Mouse (Mus musculus): ENCODE data around the gene Itgb4.
"Not testable (repeated sequence)": the region's sequence is repeated elsewhere in the genome, so short reads cannot be mapped to it uniquely, and the experiment has no call there.

Itgb4 gene

GRCm38 (mm10) chr11:116008832-116009375 lies 34.4 kb downstream of the Itgb4 start:
- no peak for DNase-seq (ENCODE audit: low spot score in 2 of 2)

- DNase-seq (ENCODE audit: low spot score in 2 of 2), result no peak
These were observed 35.2 kb downstream of the Itgb4 start for GRCm38 (mm10) chr11:116009661-116010060.

DNA sequence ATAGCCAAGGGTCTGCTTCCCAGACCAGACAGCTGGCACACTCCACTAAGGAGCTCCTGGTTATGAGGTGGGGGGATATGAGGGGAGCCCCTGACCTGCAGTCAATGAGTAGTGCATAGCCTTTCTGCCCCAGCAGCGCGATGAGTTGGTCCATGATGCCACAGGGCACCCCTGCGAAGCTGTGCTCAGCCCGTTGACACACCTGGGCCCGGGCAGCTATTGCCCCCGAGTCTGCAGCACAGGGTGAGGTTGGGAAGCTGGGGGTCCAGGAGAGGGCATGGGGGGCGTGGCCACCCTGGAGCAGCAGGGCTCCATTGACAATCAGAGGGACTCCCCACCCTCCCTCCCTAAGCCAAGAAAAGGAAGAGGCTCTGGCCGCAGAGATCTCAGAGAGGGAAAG lies 35.6 kb downstream of the Itgb4 start:
- DNase-seq (ENCODE audit: low spot score in 2 of 2), result no peak

- no peak for DNase-seq (ENCODE audit: low spot score in 2 of 2)
These were observed 36.4 kb downstream of the Itgb4 start for GRCm38 (mm10) chr11:116010948-116011347.

DNA sequence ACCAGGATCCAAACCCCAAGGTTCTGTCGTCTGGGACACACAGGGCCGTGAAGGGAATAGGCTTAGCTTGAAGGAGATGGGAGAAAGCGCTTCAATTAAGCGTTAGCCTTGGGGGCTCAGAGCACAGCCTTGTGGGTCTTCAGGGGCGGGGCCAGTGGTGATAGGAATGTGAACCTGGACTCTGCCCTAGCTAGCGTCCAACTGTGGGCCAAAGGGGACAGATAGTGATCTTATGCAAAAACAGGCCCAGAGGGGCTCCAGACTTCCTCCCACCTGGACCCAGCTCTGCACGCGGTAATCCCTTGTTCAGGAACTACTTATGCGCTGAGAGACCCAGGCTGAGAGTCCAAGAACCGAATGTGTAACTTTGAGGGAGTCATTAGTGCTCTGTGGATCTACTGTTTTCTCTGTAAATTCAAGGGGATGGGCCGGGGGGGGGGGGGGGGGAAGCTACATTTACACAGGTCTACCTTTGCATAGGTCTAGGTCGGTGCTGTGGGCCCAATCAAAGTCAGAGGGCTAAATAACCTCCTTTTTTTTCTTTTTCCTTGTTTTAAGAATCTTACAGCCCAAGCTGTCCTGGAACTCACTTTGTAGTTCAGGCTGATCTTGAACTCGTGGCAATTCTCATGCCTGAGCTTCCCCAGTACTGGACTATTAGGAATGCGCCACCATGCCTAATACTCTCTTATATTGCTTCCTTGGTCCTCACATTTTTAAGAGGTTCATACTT lies 37.2 kb downstream of the Itgb4 start:
- DNase-seq (ENCODE audit: low spot score in 2 of 2), result no peak

DNA sequence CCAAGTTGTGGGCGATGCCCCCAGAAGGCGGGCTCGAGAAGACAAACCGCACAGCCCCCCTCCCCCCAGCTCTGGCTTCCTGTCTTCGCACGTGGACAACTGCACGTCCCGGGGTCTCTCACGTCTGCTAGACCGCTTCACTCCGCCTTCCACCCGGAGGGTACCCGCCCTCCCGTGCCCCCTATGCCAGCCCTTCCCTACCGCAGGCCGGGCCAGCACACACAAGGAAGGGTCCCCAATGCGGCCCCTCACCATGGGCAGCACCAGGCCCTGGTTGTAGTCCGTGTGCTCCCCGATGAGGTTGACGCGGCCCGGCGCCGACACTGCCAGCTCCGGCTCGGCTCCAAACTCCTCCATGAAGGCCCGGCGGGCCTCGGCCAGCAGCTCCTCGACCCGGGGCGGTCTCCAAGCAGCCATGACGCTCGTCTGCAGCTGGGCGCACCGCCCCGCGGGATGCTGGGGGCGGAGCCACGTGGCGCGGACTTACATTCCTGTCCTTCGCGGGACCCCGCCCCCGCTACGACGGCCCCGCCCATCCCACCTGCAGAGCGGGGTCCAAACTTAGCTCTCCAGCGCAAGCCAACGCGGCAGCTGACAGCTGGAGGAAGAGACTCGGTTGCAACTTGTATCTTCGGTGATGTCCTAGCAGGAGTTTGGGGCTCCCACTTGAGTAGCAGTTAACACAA lies 37.9 kb downstream of the Itgb4 start, which contains the start of gene Galk1:
Gene Galk1, minus strand, starts transcription at position 458 of the 686 bp plus-strand sequence.
- peak; percentile 87 to 88 for DNase-seq (ENCODE audit: low spot score in 2 of 2)

DNA sequence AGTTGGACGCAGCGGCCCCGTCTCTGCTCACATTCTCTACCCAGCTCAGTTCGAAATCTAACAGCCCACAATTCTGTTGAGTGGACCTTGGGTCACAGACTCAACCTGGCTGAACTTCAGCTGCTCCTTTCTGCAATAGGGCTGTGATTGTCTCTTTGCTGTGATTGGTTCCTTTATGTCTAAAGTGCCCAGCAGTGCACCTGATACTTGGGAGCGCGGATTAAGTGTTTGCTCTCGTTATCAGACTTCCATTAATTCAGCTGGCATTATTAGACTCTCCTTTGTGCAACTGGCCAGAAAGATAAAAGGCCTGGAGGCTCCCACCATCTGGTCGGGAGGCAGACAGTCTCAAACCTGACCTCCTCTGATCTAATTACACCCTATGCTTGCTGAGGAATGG lies 40.3 kb downstream of the Itgb4 start:
- DNase-seq (ENCODE audit: low spot score in 2 of 2), result no peak

- DNase-seq (ENCODE audit: low spot score in 2 of 2), result peak in 1 of 2 experiments; percentile 44
These were observed 43.6 kb downstream of the Itgb4 start for GRCm38 (mm10) chr11:116018106-116018505.

GRCm38 (mm10) chr11:116018867-116019266 lies 44.4 kb downstream of the Itgb4 start:
- not testable (repeated sequence) for DNase-seq (ENCODE audit: low spot score in 2 of 2)

DNA sequence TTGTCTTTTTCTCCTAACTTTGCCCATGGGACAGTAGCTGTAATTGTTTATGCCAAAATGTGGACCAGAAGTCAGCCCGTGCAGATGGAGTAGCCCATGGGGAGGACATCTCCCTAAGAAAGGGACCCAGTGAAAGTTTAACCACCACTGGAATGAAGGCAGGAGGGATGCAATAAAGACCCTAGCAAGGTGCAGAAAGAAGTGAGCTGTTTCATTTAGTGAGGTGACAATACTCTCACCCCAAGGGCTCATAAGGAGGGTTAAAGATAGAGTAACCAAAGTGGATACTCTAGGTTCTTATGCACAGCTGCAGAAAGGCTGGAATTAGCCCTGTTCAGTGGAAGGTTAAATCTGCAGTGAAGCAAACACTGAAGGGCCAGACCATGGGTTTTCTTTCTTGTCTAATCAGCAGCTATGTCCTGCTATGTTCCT lies 44.9 kb downstream of the Itgb4 start:
- DNase-seq (ENCODE audit: low spot score in 2 of 2), result no peak

DNA sequence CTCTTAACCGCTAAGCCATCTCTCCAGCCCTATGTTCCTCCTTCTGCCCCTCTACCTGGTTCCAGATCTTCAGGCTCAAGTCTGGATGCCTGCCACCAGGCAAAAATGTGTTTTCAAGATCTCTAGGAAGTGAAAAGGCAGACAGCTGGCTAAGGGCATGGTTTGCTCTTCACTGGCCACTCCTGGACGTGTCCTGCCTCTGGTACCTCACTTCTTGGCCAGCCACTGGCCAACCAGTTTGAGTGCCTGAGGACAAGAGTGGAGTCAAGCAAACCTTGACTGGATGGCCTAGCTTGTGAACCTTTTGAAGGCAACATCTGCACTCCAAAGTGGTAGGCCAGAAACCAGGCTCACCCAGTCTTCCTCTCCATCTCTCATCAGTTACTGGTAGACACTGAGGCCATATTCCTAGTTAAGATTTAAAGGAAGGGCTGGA lies 45.5 kb downstream of the Itgb4 start:
- peak in 1 of 2 experiments; percentile 34 for DNase-seq (ENCODE audit: low spot score in 2 of 2)

DNA sequence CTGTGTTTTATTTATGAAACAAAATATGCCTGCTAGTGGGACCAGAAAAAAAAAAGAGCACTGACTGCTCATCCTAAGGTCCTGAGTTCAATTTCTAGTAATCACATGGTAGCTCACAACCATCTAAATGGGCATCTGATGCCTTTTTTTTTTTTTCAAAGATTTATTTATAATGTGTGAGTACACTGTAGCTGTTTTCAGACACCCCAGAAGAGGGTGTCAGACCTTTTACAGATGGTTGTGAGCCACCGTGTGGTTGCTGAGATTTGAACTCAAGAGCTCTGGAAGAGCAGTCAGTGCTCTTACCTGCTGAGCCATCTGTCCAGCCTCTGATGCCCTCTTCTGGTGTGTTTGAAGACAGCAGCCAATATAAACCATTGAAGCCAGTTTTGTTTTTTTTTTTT lies 46.0 kb downstream of the Itgb4 start:
- peak in 1 of 2 experiments; percentile 31 for DNase-seq (ENCODE audit: low spot score in 2 of 2)

DNA sequence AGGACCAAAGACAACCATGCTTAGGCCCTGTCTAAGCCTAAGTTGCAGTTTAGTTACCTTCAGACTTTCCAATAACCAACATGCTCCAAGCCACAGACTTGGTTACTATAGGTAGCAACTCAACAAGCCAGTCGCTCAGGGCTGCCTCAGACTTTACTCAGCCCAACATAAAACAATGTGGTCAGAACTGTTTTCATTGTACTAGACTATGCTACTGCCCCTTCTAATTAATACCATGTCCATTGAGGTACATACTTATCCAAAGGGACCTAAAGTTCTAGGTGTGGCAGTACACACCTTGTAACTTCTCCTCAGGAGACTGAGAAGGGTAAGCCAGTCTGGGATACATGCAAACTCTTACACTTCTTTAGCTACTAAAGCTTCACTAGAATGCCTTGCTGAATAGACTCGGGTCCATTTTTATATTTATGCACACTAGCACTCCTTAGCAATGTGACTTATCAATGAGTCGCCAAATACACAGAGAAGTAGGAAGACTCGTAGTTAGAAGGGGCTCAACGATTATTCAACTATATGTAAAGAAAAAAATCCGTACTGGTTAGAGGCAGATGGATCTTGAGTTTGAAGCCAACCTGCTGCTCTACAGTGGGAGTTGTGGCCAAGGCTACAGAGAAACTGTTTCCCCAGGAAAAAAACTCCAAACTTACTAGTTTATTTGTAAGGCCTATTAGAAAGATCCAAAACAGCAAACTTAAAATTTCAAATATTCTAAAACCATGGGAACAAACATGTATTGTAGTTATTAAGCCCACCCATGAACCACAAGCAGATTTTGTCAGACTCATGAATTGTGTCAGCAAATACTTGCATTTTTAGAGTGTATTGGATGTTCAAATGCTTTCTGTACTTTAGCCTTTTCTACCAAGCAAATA lies 47.1 kb downstream of the Itgb4 start:
- DNase-seq (ENCODE audit: low spot score in 2 of 2), result no peak

- DNase-seq (ENCODE audit: low spot score in 2 of 2), result no peak
These were observed 47.8 kb downstream of the Itgb4 start for GRCm38 (mm10) chr11:116022256-116022780.

DNA sequence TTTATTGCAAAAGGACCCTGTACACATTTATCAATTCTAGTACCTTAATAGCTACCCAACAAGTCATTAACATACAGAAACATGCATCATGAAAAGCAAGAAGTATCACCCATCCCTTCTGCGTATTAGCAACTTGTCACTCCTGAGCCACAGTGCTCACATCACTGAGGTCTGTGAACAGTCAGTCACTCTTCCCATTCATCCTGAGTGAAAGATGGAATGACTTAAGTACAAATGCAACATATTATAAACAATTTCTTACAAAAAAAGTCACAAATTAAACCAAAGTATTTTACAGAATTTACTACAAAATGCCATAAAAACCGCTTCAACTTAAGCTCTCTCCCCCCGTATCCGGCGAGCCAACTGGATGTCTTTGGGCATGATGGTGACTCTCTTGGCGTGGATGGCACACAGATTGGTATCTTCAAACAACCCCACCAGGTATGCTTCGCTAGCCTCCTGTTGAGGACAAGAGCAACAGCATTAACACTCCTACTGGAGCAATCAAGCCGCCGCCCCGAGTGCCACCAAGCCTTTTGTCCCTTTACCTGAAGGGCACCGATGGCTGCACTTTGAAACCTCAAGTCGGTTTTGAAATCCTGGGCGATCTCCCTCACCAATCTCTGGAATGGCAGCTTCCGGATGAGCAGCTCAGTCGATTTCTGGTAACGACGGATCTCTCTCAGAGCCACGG lies 48.7 kb downstream of the Itgb4 start:
- DNase-seq (ENCODE audit: low spot score in 2 of 2), result peak in 1 of 2 experiments; percentile 35

- peak; percentile 80 to 85 for DNase-seq (ENCODE audit: low spot score in 2 of 2)
These were observed 49.4 kb downstream of the Itgb4 start for GRCm38 (mm10) chr11:116023771-116024355.

- peak; percentile 98 to 99 for DNase-seq (ENCODE audit: low spot score in 2 of 2)
These were observed 49.9 kb downstream of the Itgb4 start for GRCm38 (mm10) chr11:116024356-116024808.

DNA sequence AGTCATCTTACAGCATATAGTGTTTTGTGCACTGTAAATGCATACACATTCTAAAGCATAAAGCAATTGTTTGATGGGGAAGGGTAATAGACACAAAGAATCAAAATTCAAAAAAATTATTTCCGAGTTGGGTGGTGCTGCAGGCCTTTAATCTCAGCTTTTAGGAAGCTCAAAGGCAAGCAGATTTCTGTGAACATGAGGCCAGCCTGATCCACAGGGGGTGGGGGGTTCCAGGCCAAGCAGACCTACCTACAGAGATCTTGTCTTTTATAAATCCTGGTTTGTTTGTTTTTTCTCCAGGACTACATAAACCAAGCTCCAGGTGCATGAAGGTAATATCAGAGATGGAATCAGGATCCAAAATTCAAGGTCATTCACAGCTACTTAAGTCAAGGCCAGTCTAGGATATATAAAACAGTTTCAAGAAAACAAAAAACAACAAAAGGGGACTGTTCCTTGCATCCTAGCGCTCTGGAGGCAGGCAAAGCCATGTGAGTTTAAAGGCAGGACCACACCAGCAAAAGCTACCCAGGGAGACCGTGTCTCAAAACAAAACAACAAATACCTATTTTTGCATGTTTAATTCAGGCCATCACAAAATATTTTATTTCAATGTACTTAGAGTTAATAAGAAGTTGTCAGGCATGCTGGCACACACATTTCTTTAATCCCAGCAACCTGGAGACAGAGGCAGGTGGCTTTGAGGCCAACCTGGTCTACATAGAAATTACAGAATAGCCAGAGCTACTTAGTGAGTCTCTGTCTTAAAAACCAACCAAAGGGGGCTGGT lies 50.7 kb downstream of the Itgb4 start:
- no peak for DNase-seq (ENCODE audit: low spot score in 2 of 2)

- DNase-seq (ENCODE audit: low spot score in 2 of 2), result no peak
These were observed 53.2 kb downstream of the Itgb4 start, which contains the start of gene H3f3b for GRCm38 (mm10) chr11:116027756-116028155. Gene H3f3b (minus strand): TSS chr11:116027962.
